Mouse (Mus musculus): ENCODE measurements at regions not wholly inside any gene's neighbourhood (a gene's known extent, or its start where the extent isn't known, plus 50 kb on each side); places are given as distances from the start of the nearest gene placed in this dataset.

DNA sequence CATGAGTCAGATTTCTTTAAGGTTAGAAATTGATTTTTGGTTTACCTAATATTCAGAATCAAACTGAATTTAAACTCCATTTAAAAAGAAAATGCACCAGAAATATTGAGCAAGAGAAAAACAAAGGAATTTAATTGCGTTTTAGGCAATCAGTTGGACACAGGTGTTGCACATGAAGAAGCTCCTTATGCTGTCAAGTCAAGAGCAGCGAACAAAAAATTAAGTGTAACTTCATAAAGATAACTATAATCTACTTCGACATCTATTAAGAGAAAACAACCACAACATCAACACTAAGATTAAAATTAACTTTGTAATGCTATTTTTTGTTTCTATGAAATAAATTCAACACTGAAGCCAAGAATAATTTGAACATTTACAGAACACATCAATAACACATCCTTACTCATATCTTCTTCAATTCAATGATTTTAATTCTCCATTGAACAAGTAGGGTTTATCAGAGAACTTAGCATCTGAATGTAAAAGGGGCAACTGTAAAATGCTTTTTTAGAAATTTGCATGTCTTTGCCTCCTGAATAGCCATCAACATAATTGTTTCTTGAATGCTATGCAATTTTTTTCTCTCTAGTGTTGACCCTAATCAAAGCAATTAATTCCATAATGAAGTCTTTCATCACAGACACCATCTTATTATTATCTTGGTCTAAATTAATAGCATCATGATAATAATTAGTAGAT lies 237.7 kb upstream of the Tecrl start:
- Histone ChIP-seq H3K4me3 (ENCODE audit: control insufficient read depth in 1 of 2, insufficient read depth in 1 of 2, low read depth in 2 of 2, low read length in 2 of 2) (no peak overlapping the region), H3K27me3 (ENCODE audit: control insufficient read depth in 1 of 2, insufficient read depth in 2 of 2, low read length in 2 of 2) (no peaks in the 10 kb centered on the region), H3K79me2 (ENCODE audit: control insufficient read depth, insufficient read depth, low read length, poor library complexity) (no peaks in the 10 kb centered on the region), H3K27ac (ENCODE audit: control insufficient read depth, low read depth, low read length) (no peak overlapping the region), H3K4me1 (ENCODE audit: control insufficient read depth in 1 of 2, insufficient read depth in 2 of 2, low read length in 2 of 2) (no peaks in the 10 kb centered on the region), H3K9me3 (replicated peaks; ENCODE audit: insufficient read depth, low read length) (no peaks in the 10 kb centered on the region), H3K9ac (ENCODE audit: control insufficient read depth, low read depth, low read length, poor library complexity, severe bottlenecking) (no peak overlapping the region), H3K36me3 (ENCODE audit: control insufficient read depth in 1 of 2, insufficient read depth in 2 of 2, low read length in 2 of 2) (no peaks in the 10 kb centered on the region)
- TF ChIP-seq GATA1 (IDR thresholded peaks at IDR 0.05; ENCODE audit: low read depth, low read length): no peak
- no peak for TF ChIP-seq MXI1 (IDR thresholded peaks at IDR 0.05; ENCODE audit: low read depth, low read length)
- TF ChIP-seq POLR2AphosphoS5 (IDR thresholded peaks at IDR 0.05; ENCODE audit: borderline replicate concordance, low read depth, low read length): no peak
- TF ChIP-seq GABPA (IDR thresholded peaks at IDR 0.05; ENCODE audit: low read depth, low read length): no peak
- no peak for TF ChIP-seq TBP (IDR thresholded peaks at IDR 0.05; ENCODE audit: low read depth, low read length)
- no peak for TF ChIP-seq BHLHE40 (IDR thresholded peaks at IDR 0.05; ENCODE audit: borderline replicate concordance, low read depth, low read length)
- TF ChIP-seq UBTF (IDR thresholded peaks at IDR 0.05; ENCODE audit: borderline replicate concordance, insufficient read depth, low read depth, low read length): no peak
- TF ChIP-seq ELF1 (IDR thresholded peaks at IDR 0.05; ENCODE audit: low read depth, low read length): no peak
- no peak for TF ChIP-seq CHD2 (IDR thresholded peaks at IDR 0.05; ENCODE audit: low read length)
- no peak for TF ChIP-seq ZMIZ1 (IDR thresholded peaks at IDR 0.05; ENCODE audit: low read depth, low read length)
- no peak for TF ChIP-seq MEF2A (IDR thresholded peaks at IDR 0.05; ENCODE audit: extremely low read depth, insufficient replicate concordance, low read depth, low read length, poor library complexity, severe bottlenecking)
- TF ChIP-seq MYB (IDR thresholded peaks at IDR 0.05; ENCODE audit: low read depth, low read length): no peak
- no peak for TF ChIP-seq EP300 (IDR thresholded peaks at IDR 0.05; ENCODE audit: low read depth in 1 of 2, low read length in 2 of 2)
- no peak for TF ChIP-seq POLR2A (IDR thresholded peaks at IDR 0.05; ENCODE audit: control insufficient read depth in 1 of 2, insufficient read depth in 1 of 2, low read depth in 1 of 2, low read length in 2 of 2, poor library complexity in 1 of 2)
- TF ChIP-seq MAFK (IDR thresholded peaks at IDR 0.05; ENCODE audit: borderline replicate concordance, low read depth, low read length): no peak
- no peak for TF ChIP-seq RCOR1 (IDR thresholded peaks at IDR 0.05; ENCODE audit: low read depth, low read length)
- no peak for TF ChIP-seq TCF12 (IDR thresholded peaks at IDR 0.05; ENCODE audit: low read depth, low read length)
- no peak for TF ChIP-seq NELFE (IDR thresholded peaks at IDR 0.05; ENCODE audit: low read depth, low read length)
- no peak for DNase-seq (ENCODE audit: low read depth, low spot score)

Data from MEL (cell line).